Mouse (Mus musculus) cortical plate, adult 2 months (tissue): ENCODE measurements around the gene Rpl10.

Experiments used
- CTCF ChIP-seq: fragments of 200-500 bp; IDR thresholded peaks from 2 replicates; pipeline ENCODE4 v1.5.1; 2011; ENCODE audit warnings: mild to moderate bottlenecking, control low read depth, low read length; ENCODE audit not compliant: insufficient read depth; ENCODE audit errors: extremely low read depth
- POLR2A ChIP-seq: fragments of 200-500 bp; IDR thresholded peaks from 2 replicates; pipeline ENCODE4 v1.6.1; 2011; ENCODE audit warnings: mild to moderate bottlenecking, low read length, control low read depth; ENCODE audit not compliant: insufficient read depth; ENCODE audit errors: extremely low read depth

GRCm38 (mm10) chrX:74254153-74254887, 16.3 kb upstream of the Rpl10 start, which contains the start of gene Emd:
- TF ChIP-seq POLR2A (peak; percentile 75; the same call in 1 of the 2 replicates), CTCF (no peak)
